Mouse (Mus musculus) granulocyte monocyte progenitor cell, adult 5-6 weeks (primary cell): ENCODE measurements at regions not wholly inside any gene's neighbourhood (a gene's known extent, or its start where the extent isn't known, plus 50 kb on each side); places are given as distances from the start of the nearest gene placed in this dataset.
"Not testable (repeated sequence)": the region's sequence is repeated elsewhere in the genome, so short reads cannot be mapped to it uniquely, and the experiment has no call there.

Experiments
- ATAC-seq: replicated peaks from 2 replicates; pipeline ENCODE4 v1.8.0; 2016; ENCODE audit warnings: mild to moderate bottlenecking, moderate TSS enrichment, inconsistent platforms; ENCODE audit not compliant: poor library complexity, severe bottlenecking

DNA sequence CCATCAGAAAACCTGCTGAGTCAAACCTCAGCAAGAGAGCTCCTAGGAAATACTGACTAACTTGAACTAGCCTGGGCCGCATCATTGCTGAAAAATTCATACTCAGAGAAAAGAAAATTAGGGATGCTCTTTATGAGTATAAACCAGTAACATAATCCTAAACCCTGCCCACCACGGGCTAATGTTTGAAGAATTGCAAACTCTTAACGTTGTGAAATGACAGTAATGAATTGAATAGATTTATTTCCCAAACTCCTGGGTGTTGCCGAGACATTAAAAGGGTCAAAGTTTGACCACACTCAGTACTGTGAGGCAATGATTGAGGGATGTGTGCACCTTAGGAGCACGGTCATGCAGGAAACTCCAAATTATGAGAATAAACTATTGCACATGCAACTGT lies 125.3 kb downstream of the Gipc2 start:
- no peak for ATAC-seq

- ATAC-seq: not testable (repeated sequence)
These were observed 129.2 kb downstream of the Gipc2 start for GRCm38 (mm10) chr3:152036819-152037218.

DNA sequence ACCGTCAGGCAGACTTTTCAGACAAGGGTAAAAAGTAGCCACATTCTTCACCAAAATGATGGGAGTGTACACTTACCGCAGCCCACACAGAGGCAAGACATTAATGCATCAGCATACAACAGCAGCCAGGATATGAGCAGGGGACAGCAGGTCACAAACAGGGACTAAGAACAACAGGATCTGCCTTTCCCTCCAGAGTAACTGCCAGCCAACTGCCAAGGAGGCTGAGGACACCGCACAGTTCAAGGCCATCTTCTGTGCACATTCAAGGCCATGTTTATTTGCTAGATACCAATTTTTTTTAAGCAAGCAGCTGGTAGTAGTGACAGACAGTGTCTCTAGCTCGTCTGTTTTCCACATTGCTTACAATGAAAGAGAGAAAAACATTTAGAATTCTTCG lies 130.6 kb downstream of the Gipc2 start:
- no peak for ATAC-seq

GRCm38 (mm10) chr3:152034686-152035085 lies 131.3 kb downstream of the Gipc2 start:
- ATAC-seq: no peak

GRCm38 (mm10) chr3:152034221-152034620 lies 131.8 kb downstream of the Gipc2 start:
- no peak for ATAC-seq

GRCm38 (mm10) chr3:152032663-152033318 lies 133.2 kb downstream of the Gipc2 start:
- ATAC-seq: no peak

GRCm38 (mm10) chr3:152028695-152029094 lies 137.3 kb downstream of the Gipc2 start:
- ATAC-seq: no peak

- ATAC-seq: no peak
These were observed 140.0 kb downstream of the Gipc2 start for GRCm38 (mm10) chr3:152026034-152026433.

GRCm38 (mm10) chr3:152025122-152025521 lies 140.9 kb downstream of the Gipc2 start:
- ATAC-seq: no peak

- no peak for ATAC-seq
These were observed 159.3 kb downstream of the Gipc2 start for GRCm38 (mm10) chr3:152006747-152007146.

GRCm38 (mm10) chr3:152005366-152006025 lies 160.5 kb downstream of the Gipc2 start:
- ATAC-seq: no peak

GRCm38 (mm10) chr3:152004411-152004955 lies 161.5 kb downstream of the Gipc2 start:
- no peak for ATAC-seq

DNA sequence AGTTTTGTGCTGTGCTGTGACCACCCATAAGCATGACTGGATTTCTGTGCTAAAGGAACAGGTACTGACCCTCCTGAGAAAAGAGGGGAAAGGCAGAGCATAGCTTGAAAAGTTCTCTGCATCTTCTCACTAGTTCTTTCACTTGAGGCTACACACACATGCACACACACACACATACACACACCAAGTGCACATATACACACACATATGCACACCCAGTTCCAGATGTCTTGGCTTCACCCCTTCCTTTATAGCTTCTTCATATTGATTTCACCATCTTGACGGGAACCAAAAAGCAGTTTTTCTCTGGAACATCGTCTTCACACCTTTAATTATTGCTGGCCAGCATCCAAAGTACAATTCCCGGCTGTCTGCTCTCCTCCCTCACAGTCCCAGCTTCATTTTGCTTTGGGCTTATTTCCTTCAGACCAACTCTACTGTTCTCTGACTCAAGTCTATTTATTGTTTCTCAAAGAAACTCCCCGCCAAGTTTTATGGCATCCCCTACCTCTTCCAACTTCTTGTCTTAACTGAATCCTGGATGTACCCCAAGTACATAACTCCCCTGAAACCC lies 160.2 kb upstream of the Ptgfr start:
- no peak for ATAC-seq

GRCm38 (mm10) chr3:151997111-151997510 lies 159.7 kb upstream of the Ptgfr start:
- ATAC-seq: no peak

DNA sequence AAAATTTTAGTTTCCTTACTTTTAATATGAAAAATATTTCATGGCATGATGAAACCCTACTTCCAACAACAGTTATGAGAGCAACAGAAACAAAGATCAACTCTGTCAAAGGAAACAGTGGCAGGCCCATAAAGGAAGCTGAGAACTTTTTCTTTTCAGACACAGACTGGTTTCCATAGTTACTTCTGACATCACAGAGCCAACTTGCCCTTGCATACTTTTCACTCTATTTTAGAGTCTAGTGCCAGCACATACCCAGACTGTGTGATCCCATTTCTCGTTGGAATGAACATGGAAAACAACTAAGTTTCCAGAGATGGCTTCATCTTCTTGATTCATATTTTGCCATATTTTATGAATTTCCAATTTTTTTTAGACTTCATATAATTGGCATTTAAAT lies 150.8 kb upstream of the Ptgfr start:
- no peak for ATAC-seq

GRCm38 (mm10) chr3:151978136-151978535 lies 140.7 kb upstream of the Ptgfr start:
- no peak for ATAC-seq

- no peak for ATAC-seq
These were observed 140.2 kb upstream of the Ptgfr start for GRCm38 (mm10) chr3:151977651-151978050.

DNA sequence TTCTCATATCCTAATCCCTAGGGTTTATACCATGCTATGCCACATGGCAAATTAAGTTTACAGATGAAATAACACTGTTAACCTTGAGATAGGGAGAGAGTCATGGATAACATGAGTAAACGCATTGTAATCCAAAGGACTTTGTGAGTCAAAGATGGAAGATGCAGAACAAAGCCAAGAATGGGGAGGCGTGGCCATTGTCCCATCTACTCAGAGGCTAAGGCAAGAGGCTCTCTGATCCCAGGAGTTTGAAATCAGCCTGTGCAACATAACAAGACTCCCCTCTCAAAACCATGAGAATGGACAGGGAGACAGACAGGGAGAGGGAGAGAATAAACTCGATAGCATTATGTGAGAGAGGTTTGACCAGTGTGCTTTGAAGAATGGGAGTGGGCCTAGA lies 112.4 kb upstream of the Ptgfr start:
- ATAC-seq: no peak

GRCm38 (mm10) chr3:151948015-151948645 lies 110.7 kb upstream of the Ptgfr start:
- ATAC-seq: no peak

DNA sequence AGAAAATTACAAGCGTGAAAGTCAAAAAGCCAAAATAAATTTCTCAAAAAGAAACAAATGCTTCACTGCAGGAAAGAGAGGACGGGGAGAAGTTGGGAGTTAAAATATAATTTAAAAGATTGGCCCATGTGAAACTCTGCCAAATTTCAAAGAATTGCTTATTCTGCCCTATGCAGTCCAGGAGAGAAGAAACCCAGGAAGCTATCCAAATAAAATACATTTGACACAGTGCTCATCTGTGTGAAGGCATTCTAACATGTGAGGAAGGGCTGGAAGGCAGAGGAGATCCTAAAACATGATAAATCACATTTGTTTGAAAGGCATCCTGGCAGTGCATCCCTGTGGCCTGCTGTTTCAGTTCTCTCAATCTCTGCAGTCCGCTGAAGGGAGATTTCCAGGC lies 108.5 kb upstream of the Ptgfr start:
- ATAC-seq: no peak

- ATAC-seq: no peak
These were observed 106.1 kb upstream of the Ptgfr start for GRCm38 (mm10) chr3:151943542-151943941.
